Mouse (Mus musculus) C2C12 (cell line): Measurements from ENCODE around the gene Lmcd1.
A peak's percentile ranks its signal among the peaks of the same experiment; 100 is the strongest.

Source experiments
- CTCF ChIP-seq: IDR thresholded peaks from one replicate; pipeline ENCODE4 v1.5.1; 2011; ENCODE audit not compliant: control insufficient read depth, insufficient read depth, insufficient read length
- MAX ChIP-seq: IDR thresholded peaks from one replicate; pipeline ENCODE4 v1.6.1; 2011; ENCODE audit warnings: mild to moderate bottlenecking, control low read depth
- MYOD1 ChIP-seq: IDR thresholded peaks from one replicate; pipeline ENCODE4 v1.6.1; 2011; ENCODE audit warnings: low read depth; ENCODE audit not compliant: control insufficient read depth, insufficient read length
- MYOG ChIP-seq: IDR thresholded peaks from one replicate; pipeline ENCODE4 v1.6.1; 2011; ENCODE audit not compliant: control insufficient read depth, insufficient read length; ENCODE audit errors: extremely low read depth
- USF1 ChIP-seq: IDR thresholded peaks from one replicate; pipeline ENCODE4 v1.6.1; 2011; ENCODE audit warnings: low read depth, mild to moderate bottlenecking, control low read depth, moderate library complexity

DNA sequence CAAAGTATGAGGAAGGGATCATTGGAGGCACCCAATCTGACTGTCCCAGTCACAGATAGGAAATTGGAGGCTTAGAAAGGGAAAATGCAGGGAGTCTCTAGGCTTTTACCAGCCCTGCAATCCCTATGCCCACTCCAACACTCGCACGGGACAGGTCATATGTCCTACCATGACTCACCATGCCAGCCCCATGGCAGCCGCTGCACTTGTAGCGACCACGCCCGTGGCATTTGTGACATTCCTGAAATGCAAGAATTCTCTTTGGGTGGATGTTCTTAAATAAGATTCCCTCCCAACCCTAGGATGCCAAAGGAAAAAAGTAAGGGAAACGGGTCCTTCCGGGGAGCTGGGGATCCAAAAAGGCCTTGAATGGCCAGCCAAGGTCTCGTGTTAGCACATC, 105.5 kb downstream of the Lmcd1 start:
- TF ChIP-seq USF1 (no peak), CTCF (no peak), MYOD1 (peak; percentile 2), MAX (no peak), MYOG (no peak)
